ENCODE assay signal across 8 mouse cellular contexts in the genomic region with DNA sequence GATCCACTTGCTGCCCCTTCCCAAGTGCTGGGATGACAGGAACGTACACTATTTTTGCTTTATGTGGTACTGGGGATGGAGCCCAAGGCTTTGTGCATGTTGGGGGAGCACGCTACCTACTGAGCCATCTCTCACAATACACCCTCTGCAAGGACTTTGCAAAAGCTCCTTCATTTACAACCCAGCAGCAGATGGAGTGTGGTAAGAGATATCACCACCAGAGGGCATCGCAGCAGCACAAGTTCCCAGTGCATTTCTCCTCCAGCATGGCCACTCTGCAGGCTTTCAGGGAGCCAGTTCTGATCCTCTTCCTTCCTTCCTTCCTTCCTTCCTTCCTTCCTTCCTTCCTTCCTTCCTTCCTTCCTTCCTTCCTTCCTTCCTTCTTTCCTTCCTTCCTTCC. TPM values are rescaled to one million over a fixed set of nuclear protein-coding genes. Genes with fewer than 3 reads are reported as not detected.
DNase-seq lines count a peak whose midpoint lies in the region; ATAC-seq lines count a peak whose summit lies in the region.

No protein-coding gene starts in this region.

- no peaks in the 10 kb centered on the region for H3K4me1 ChIP-seq in heart, embryonic 11.5 days (ENCODE audit: control insufficient read depth, insufficient read depth, low read length)
- H3K4me1 ChIP-seq in forebrain, embryonic 14.5 days (ENCODE audit: control insufficient read depth, insufficient read depth, low read length), result no peaks in the 10 kb centered on the region

- peak; percentile 24 for DNase-seq in heart, adult 8-10 months (ENCODE audit: low spot score)
- DNase-seq in forebrain, embryonic 14.5 days (ENCODE audit: low spot score), result peak; percentile 79
- DNase-seq in hindlimb bud, embryonic 11.5 days (ENCODE audit: extremely low spot score, low read depth, low spot score), result peak; percentile 26
- DNase-seq in left cerebral cortex, postnatal 10 days (ENCODE audit: extremely low spot score in 1 of 2, low spot score in 2 of 2), result peak; percentile 73 to 74
- peak; percentile 42 to 69 for DNase-seq in spleen, postnatal 4 days (ENCODE audit: low spot score in 2 of 2)

- H3K9me3 ChIP-seq in heart, embryonic 11.5 days (replicated peaks; ENCODE audit: control insufficient read depth, low read length), result no peaks in the 10 kb centered on the region
- H3K9me3 ChIP-seq in forebrain, embryonic 14.5 days (replicated peaks; ENCODE audit: control insufficient read depth, low read length), result no peaks in the 10 kb centered on the region

- 13% methylated on average over 3 of the region's 3 CpGs for WGBS in heart, embryonic 11.5 days (ENCODE audit: insufficient replicate concordance)
- WGBS in forebrain, embryonic 14.5 days, result 10% methylated on average over 3 of the region's 3 CpGs

- no peak overlapping the region for H3K4me3 ChIP-seq in heart, embryonic 11.5 days (ENCODE audit: low read depth, low read length)
- no peak overlapping the region for H3K4me3 ChIP-seq in forebrain, embryonic 14.5 days (ENCODE audit: low read depth, low read length)

- no peak overlapping the region for H3K27ac ChIP-seq in heart, embryonic 11.5 days (ENCODE audit: low read depth, low read length)
- H3K27ac ChIP-seq in forebrain, embryonic 14.5 days (ENCODE audit: low read depth, low read length), result no peak overlapping the region

- no peak for ATAC-seq in heart, embryonic 11.5 days (replicated peaks; ENCODE audit: insufficient number of reproducible peaks, low FRiP score, low TSS enrichment)
- peak; percentile 64; the same call in 1 of the 2 replicates for ATAC-seq in cerebellum, adult (ENCODE audit: insufficient number of reproducible peaks, low FRiP score, low TSS enrichment)
- ATAC-seq in forebrain, embryonic 14.5 days, result peak; percentile 58; the same call in 1 of the 2 replicates
- ATAC-seq in monocyte, adult 5-6 weeks (replicated peaks; ENCODE audit: insufficient number of reproducible peaks, low FRiP score, low TSS enrichment, poor library complexity, severe bottlenecking), result 0 out of 2 replicates have a peak, but pooled peaks have one; percentile 50

- no peak overlapping the region for H3K9ac ChIP-seq in heart, embryonic 11.5 days (ENCODE audit: low read depth, low read length)
- no peak overlapping the region for H3K9ac ChIP-seq in forebrain, embryonic 14.5 days (ENCODE audit: low read length)

- intact Hi-C loops in left cerebral cortex, postnatal 10 days (cut with DNase I), result loop anchor here (5.0 kb wide), 1 partner anchor 67 kb away; no protein-coding TSS in a partner anchor

- no peaks in the 10 kb centered on the region for H3K27me3 ChIP-seq in heart, embryonic 11.5 days (ENCODE audit: control insufficient read depth, insufficient read depth, low read length)
- no peaks in the 10 kb centered on the region for H3K27me3 ChIP-seq in forebrain, embryonic 14.5 days (replicated peaks; ENCODE audit: control insufficient read depth, insufficient read depth, low read length)

- no peaks in the 10 kb centered on the region for H3K36me3 ChIP-seq in heart, embryonic 11.5 days (ENCODE audit: control insufficient read depth, insufficient read depth, low read length)
- H3K36me3 ChIP-seq in forebrain, embryonic 14.5 days (ENCODE audit: control insufficient read depth, insufficient read depth, low read length), result no peaks in the 10 kb centered on the region

- H3K4me2 ChIP-seq in heart, embryonic 11.5 days, result no peak overlapping the region
- no peak overlapping the region for H3K4me2 ChIP-seq in forebrain, embryonic 14.5 days (ENCODE audit: low read length)

RNA-seq across cellular contexts. Expression of gene Nwd1, which starts 33.6 kb away (rescaled TPM):
- total RNA-seq in heart, adult 8-10 months (2022), result under 1 TPM; 0.31 to 0.79 (median 0.46) TPM
- 0.07 and 0.10 TPM in 2 replicates for polyA plus RNA-seq in heart, embryonic 11.5 days (2014; fragmentation: Nextera tagmentation; extraction: Ambion mirVana)
- 0.81 and 1.3 TPM in 2 replicates for polyA plus RNA-seq in forebrain, embryonic 14.5 days (2014; fragmentation: Nextera tagmentation; extraction: Ambion mirVana)
- total RNA-seq in left cerebral cortex, postnatal 10 days (2021), result 10 to 100 TPM; 24.2 to 28.1 TPM
- 0.10 to 0.43 TPM in 2 of 3 replicates, not detected in the other for total RNA-seq in monocyte, adult 5-6 weeks (2017)

RNA-seq across cellular contexts. Expression of gene Sin3b, which starts 43.0 kb away (rescaled TPM):
- 10 to 100 TPM; 71.4 to 77.8 (median 74.3) TPM for total RNA-seq in heart, adult 8-10 months (2022)
- polyA plus RNA-seq in heart, embryonic 11.5 days (2014; fragmentation: Nextera tagmentation; extraction: Ambion mirVana), result 152 and 153 TPM in 2 replicates
- polyA plus RNA-seq in forebrain, embryonic 14.5 days (2014; fragmentation: Nextera tagmentation; extraction: Ambion mirVana), result 230 and 253 TPM in 2 replicates
- 100 to 1,000 TPM; 148 to 159 TPM for total RNA-seq in left cerebral cortex, postnatal 10 days (2021)
- total RNA-seq in monocyte, adult 5-6 weeks (2017), result 122 to 164 TPM (median 146 TPM) in 3 replicates

Comparison
In these comparisons a context has a peak if more than half of its experiments do, and no peak if none do; other contexts are left out.
1. DNase-seq: peak in every context shown above with its lines; median percentile 79 in forebrain, embryonic 14.5 days; 74 in left cerebral cortex, postnatal 10 days; 56 in spleen, postnatal 4 days; 26 in hindlimb bud, embryonic 11.5 days; 24 in heart, adult 8-10 months.
2. RNA of gene Nwd1, which starts 33.6 kb away (total RNA-seq): 24.2 to 28.1 TPM in left cerebral cortex, postnatal 10 days; 0.31 to 0.79 TPM in heart, adult 8-10 months and 0.10 to 0.43 TPM in monocyte, adult 5-6 weeks; every median in the first group is over 10 times any median in the second.